ENCODE assay signal across 14 mouse cellular contexts in genomic region chr10:127500894-127501893, GRCm38 (mm10). TPM values are rescaled to one million over a fixed set of nuclear protein-coding genes. Genes with fewer than 3 reads are reported as not detected.
DNase-seq lines count a peak whose midpoint lies in the region; ATAC-seq lines count a peak whose summit lies in the region.
"Had no signal": no experiment of that assay in that cellular context is flagged by ENCODE, and none has a peak within 500 bp of the region (broad histone marks: within the 10 kb centered on the region; RNA-seq: fewer than 3 reads in every experiment).

Gene Stac3, plus strand, starts transcription at chr10:127501686.

- peak; percentile 74 for DNase-seq in 3T3-L1 (ENCODE audit: low read depth, low spot score)
- peak; percentile 43 for DNase-seq in 416B (ENCODE audit: low read depth)
- DNase-seq in gastrocnemius, adult 18-20 months (ENCODE audit: low spot score), result peak; percentile 68
- no peak for DNase-seq in right cerebral cortex, postnatal 4 days
- no peak for DNase-seq in cerebellum, adult 11 months
- no peak for DNase-seq in cerebellum, adult 8-10 months
- DNase-seq: adrenal gland, postnatal 25 days; cerebellum, postnatal 10 days; right cerebral cortex, adult 18-20 months had no signal

- peaks cover under 1% of the 10 kb centered on the region; the same call in 1 of the 2 replicates for H3K27me3 ChIP-seq in limb, embryonic 13.5 days
- H3K27me3 ChIP-seq: forebrain, embryonic 13.5 days had no signal

- no peak within 1 kb of the TSS for H3K27ac ChIP-seq in limb, embryonic 13.5 days
- H3K27ac ChIP-seq: forebrain, embryonic 13.5 days; heart, embryonic 15.5 days; hindbrain, embryonic 10.5 days had no signal

- peaks cover 74% of the 10 kb centered on the region for H3K36me3 ChIP-seq in limb, embryonic 13.5 days

- WGBS in limb, embryonic 13.5 days, result 67% methylated on average over 13 of the region's 13 CpGs

- peak; percentile 58; the same call in 1 of the 2 replicates for ATAC-seq in limb, embryonic 13.5 days (ENCODE audit: low FRiP score, low read depth)
- ATAC-seq: activated CD4-positive, CD25-positive, alpha-beta regulatory T cell, adult 4 months; forebrain, embryonic 13.5 days had no signal

- H3K4me1 ChIP-seq in limb, embryonic 13.5 days, result 0 out of 2 replicates have a peak, but pooled peaks cover 4% of the 10 kb centered on the region
- H3K4me1 ChIP-seq: forebrain, embryonic 13.5 days; heart, embryonic 15.5 days had no signal

- no peaks in the 10 kb centered on the region for H3K9me3 ChIP-seq in limb, embryonic 13.5 days
- H3K9me3 ChIP-seq: forebrain, embryonic 13.5 days; heart, embryonic 15.5 days; hindbrain, embryonic 10.5 days had no signal

- 0 out of 2 replicates have a peak within 1 kb of the TSS, but pooled peaks have one; percentile 4 for H3K9ac ChIP-seq in limb, embryonic 13.5 days
- H3K9ac ChIP-seq: forebrain, embryonic 13.5 days; heart, embryonic 15.5 days had no signal

- no peak within 1 kb of the TSS; the same call in 1 of the 2 replicates for H3K4me2 ChIP-seq in limb, embryonic 13.5 days (replicated peaks)
- H3K4me2 ChIP-seq: forebrain, embryonic 13.5 days; heart, embryonic 15.5 days had no signal

- H3K4me3 ChIP-seq in limb, embryonic 13.5 days, result no peak within 1 kb of the TSS
- H3K4me3 ChIP-seq: forebrain, embryonic 13.5 days; heart, embryonic 15.5 days; hindbrain, embryonic 10.5 days had no signal

RNA-seq across cellular contexts. Expression of gene Stac3, which starts in this region (rescaled TPM):
- 100 to 1,000 TPM; 381 to 402 TPM for total RNA-seq in gastrocnemius, adult 18-20 months (2021)
- polyA plus RNA-seq in limb, embryonic 13.5 days (2015; fragmentation: Nextera tagmentation; extraction: Ambion mirVana), result 20.8 and 20.9 TPM in 2 replicates

Comparison
In these comparisons a context has a peak if more than half of its experiments do, and no peak if none do; other contexts are left out.
1. DNase-seq: peak in 3T3-L1 (single experiment), 416B (single experiment) and gastrocnemius, adult 18-20 months (single experiment); none in right cerebral cortex, postnatal 4 days (single experiment), cerebellum, adult 11 months (single experiment) and cerebellum, adult 8-10 months (single experiment).